Mouse (Mus musculus) embryo, embryonic 11 days (tissue): ENCODE measurements around the gene Icam4.
"Not testable (repeated sequence)": the region's sequence is repeated elsewhere in the genome, so short reads cannot be mapped to it uniquely, and the experiment has no call there.

ENCODE experiments used
- DNase-seq: peaks from one replicate; pipeline ENCODE4 v3.0.0-alpha.2; 2015

Gene Icam4

GRCm38 (mm10) chr9:21036161-21036560 is 7.0 kb downstream of the Icam4 start:
- DNase-seq: no peak

- no peak for DNase-seq
Measured at GRCm38 (mm10) chr9:21036666-21037065, 7.5 kb downstream of the Icam4 start.

DNA sequence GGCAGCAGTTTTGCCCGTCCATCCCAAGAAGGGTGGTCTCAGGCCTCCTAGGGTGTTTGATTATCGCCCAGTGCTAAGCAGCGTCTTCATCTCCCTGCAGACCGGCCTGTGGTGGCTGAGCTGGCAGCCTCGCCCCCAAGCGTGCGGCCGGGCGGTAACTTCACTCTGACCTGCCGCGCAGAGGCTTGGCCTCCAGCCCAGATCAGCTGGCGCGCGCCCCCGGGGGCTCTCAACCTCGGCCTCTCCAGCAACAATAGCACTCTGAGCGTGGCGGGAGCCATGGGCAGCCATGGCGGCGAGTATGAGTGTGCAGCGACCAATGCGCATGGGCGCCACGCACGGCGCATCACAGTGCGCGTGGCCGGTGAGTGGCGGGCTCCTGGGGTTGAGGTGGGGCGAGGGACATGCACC is 8.3 kb downstream of the Icam4 start:
- DNase-seq: peak; percentile 53

- no peak for DNase-seq
Measured at GRCm38 (mm10) chr9:21039779-21040178, 10.6 kb downstream of the Icam4 start.

- no peak for DNase-seq
Measured at GRCm38 (mm10) chr9:21041308-21041707, 12.1 kb downstream of the Icam4 start.

DNA sequence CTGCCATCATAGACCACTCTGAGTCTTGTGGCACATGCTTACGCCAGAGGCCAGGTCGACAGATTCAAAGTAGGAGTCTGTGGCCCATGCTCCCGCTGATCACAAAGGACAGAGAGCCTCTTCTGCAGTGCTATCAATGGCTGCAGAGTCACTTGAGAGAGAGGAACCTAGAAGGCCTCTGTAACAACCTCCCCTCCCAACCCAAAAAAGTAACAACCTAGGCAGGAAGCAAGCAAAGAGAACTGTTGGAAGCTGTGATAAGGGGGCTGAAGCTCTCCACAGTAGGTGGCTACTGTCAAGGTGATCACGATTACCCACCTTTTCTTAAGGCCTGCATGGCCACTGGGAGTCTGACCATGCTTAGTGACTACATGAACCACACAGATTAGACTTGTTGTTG is 14.4 kb downstream of the Icam4 start:
- no peak for DNase-seq

DNA sequence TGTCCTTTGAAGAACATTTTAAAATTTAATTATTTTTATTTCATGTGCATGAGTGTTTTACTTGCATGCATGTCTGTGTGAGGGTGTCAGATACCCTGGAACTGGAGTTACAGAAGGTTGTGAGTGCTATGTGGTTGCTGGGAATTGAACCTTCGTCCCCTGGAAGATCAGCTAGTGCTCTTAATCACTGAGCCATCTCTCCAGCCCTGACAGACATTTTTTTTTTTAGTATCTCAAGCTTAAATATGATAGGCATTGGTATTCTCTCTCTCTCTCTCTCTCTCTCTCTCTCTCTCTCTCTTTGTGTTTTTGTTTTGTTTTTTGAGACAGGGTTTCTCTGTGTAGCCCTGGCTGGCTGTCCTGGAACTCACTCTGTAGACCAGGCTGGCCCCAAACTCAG is 15.6 kb downstream of the Icam4 start:
- not testable (repeated sequence) for DNase-seq

DNA sequence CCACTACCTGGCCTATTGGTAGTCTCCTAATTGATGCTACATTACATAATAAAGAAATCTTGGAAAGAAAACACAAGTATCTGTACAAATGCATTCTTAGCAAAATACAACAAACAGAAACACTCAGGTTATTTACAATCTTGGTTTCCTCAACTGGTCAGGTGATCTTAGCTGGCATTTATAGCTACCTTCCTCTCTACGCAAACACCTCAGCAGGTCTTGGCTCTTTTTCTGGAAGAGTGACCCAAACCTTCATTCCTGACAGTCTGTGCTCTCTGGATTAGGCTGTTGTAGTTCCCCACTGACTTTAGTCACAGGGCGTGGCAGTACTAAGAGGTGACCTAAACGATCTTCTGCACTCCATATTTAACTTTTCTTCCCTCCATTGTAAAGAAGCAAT is 16.1 kb downstream of the Icam4 start:
- DNase-seq: no peak

GRCm38 (mm10) chr9:21051578-21051977 is 22.4 kb downstream of the Icam4 start:
- DNase-seq: no peak

DNA sequence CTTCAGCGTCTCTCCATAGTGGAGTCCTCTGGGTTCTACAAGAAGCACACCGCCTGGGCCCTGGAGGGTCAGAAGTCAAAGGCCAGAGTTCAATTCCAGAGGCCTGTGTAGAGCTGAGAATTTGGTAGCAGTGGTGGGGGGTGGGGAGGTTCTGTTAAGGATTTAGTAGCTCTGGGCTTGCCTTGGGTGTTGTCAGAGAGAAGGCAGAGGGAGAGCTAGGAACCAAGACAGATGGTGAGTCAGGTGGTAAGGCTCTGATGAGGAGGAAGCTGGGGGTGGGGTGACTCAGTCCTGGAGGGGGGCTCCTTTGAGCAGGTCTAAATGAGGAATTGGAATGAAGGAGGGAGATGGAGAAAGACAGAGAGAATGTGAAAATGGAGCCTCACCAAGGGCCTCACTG is 33.8 kb downstream of the Icam4 start:
- no peak for DNase-seq

DNA sequence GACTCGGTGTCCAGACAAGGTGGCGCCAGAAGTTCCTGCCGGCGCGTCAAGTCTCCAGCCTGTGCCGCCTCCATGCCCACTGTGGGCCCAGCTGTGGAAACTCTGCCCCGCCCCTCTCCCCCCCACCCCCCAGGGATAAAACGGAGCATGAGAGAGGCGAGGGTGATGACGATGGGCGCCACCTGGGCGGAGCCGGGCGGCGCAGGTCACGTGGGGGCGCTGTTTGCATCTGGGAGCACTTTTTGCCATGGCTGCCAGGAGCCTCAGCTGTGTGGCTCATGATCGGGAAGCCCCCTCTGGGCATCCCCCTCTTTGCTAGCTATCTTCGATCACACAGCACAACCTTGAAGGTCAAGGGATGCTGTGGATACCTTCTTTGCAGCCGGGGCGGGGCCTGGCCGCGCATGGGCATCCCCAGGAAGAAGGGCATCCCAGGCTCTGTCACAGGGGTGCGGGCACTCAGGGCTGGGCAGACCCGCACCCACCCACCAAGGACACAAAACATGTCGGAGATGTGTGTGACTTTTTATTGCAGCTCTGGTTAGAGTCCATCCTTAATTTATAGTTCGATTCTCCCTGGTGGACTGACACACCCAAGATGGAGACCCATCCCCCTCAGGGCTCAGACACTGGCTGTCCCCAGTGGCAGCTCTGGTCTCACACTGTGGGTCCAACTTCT is 38.0 kb downstream of the Icam4 start, which contains the start of gene Zglp1:
Gene Zglp1, minus strand, starts transcription at position 88 of the 679 bp plus-strand sequence.
- DNase-seq: no peak

- no peak for DNase-seq
Measured at GRCm38 (mm10) chr9:21072641-21073040, 43.5 kb downstream of the Icam4 start.

GRCm38 (mm10) chr9:21073044-21073840 is 44.1 kb downstream of the Icam4 start, which contains the start of the genes Gm49373 and Fdx1l:
Gene Gm49373 (minus strand): TSS chr9:21073096.
Gene Fdx1l (minus strand): TSS chr9:21073614.
- DNase-seq: peak; percentile 95

DNA sequence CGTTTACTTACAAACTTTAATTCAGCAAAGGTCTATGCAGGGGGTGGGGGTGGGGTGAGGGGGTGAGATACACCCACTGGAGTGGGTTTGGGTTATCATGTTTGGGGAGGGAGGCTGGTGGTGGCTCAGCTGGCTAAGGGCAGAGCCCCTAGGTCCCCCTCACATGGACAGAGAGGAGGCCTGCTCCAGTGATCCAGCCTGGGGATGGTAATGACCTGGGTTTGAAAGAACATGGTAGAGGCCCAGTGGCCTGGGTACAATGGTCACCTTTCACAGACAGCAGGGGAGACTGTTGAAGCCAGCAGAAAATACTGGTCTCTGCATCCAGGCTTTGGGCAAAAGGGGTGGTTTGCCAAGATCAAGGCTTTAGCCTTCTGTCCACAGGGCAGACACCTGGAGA is 45.0 kb downstream of the Icam4 start:
- no peak for DNase-seq

- DNase-seq: no peak
Measured at GRCm38 (mm10) chr9:21075625-21076024, 46.5 kb downstream of the Icam4 start.
